Mouse (Mus musculus) heart, embryonic 10.5 days (tissue): Measurements from ENCODE around the gene Me3. TPM values are rescaled to one million over a fixed set of nuclear protein-coding genes. Genes with fewer than 3 reads are reported as not detected.
A peak's percentile ranks its signal among the peaks of the same experiment; 100 is the strongest.
"Not testable (repeated sequence)": the region's sequence is repeated elsewhere in the genome, so short reads cannot be mapped to it uniquely, and the experiment has no call there.

Source experiments
- DNase-seq: peaks from one replicate; pipeline ENCODE4 v3.0.0-alpha.2; 2017; ENCODE audit warnings: low spot score
- H3K27ac ChIP-seq: fragments of 300-500 bp; sonication (generic); 2 replicates; pipeline ENCODE4 v1.5.1; 2016; ENCODE audit warnings: mild to moderate bottlenecking
- H3K27me3 ChIP-seq: fragments of 300-500 bp; sonication (generic); 2 replicates; pipeline ENCODE4 v1.6.1; 2016; ENCODE audit warnings: mild to moderate bottlenecking; ENCODE audit not compliant: poor library complexity, insufficient read depth, severe bottlenecking
- H3K36me3 ChIP-seq: fragments of 300-500 bp; sonication (generic); 2 replicates; pipeline ENCODE4 v1.6.1; 2016; ENCODE audit warnings: mild to moderate bottlenecking, moderate library complexity
- H3K4me1 ChIP-seq: fragments of 300-500 bp; sonication (generic); 2 replicates; pipeline ENCODE4 v1.6.1; 2016; ENCODE audit warnings: mild to moderate bottlenecking
- H3K4me3 ChIP-seq: fragments of 300-500 bp; sonication (generic); 2 replicates; pipeline ENCODE4 v1.5.1; 2016; ENCODE audit warnings: mild to moderate bottlenecking, moderate library complexity
- H3K9me3 ChIP-seq: fragments of 300-500 bp; sonication (generic); 2 replicates; pipeline ENCODE4 v1.6.1; 2016; ENCODE audit warnings: mild to moderate bottlenecking, moderate library complexity
- WGBS: fragments of 180-500 bp; shearing (Covaris S2); methylation state at CpG from one replicate; pipeline ENCODE4 v1.1.7; 2016; 5-methylcytosine and 5-hydroxymethylcytosine counted together
- polyA plus RNA-seq: library from polyadenylated mRNA; unstranded; fragments of >200 nt; fragmentation: Nextera tagmentation; extraction: Ambion mirVana; gene quantifications from 2 replicates; pipeline ENCODE4 v1.2.1, GENCODE M21; 2016

Gene Me3
- polyA plus RNA-seq, 1 experiment from 2014 or later: 1.4 TPM

- Histone ChIP-seq H3K27ac (peak overlapping the region; percentile 29; the same call in 1 of the 2 replicates), H3K27me3 (no peaks in the 10 kb centered on the region), H3K9me3 (no peaks in the 10 kb centered on the region), H3K4me3 (no peak overlapping the region), H3K4me1 (peaks cover 6% of the 10 kb centered on the region), H3K36me3 (no peaks in the 10 kb centered on the region)
- no peak for DNase-seq
- WGBS: 37% methylated on average over 2 of the region's 2 CpGs
Observed at GRCm38 (mm10) chr7:89717521-89717920, 85.3 kb downstream of the Me3 start.

GRCm38 (mm10) chr7:89718264-89718663 lies 86.1 kb downstream of the Me3 start:
- H3K36me3 ChIP-seq: no peaks in the 10 kb centered on the region
- H3K27me3 ChIP-seq: no peaks in the 10 kb centered on the region
- WGBS: 84% methylated on average over 2 of the region's 2 CpGs
- H3K4me3 ChIP-seq: no peak overlapping the region
- DNase-seq: no peak
- H3K4me1 ChIP-seq: peaks cover 6% of the 10 kb centered on the region
- H3K9me3 ChIP-seq: no peaks in the 10 kb centered on the region
- H3K27ac ChIP-seq: no peak overlapping the region

GRCm38 (mm10) chr7:89720256-89720655 lies 88.1 kb downstream of the Me3 start:
- Histone ChIP-seq H3K27ac (no peak overlapping the region), H3K9me3 (no peaks in the 10 kb centered on the region), H3K4me3 (no peak overlapping the region), H3K36me3 (no peaks in the 10 kb centered on the region), H3K27me3 (no peaks in the 10 kb centered on the region), H3K4me1 (peaks cover 6% of the 10 kb centered on the region)
- WGBS: 82% methylated on average over 2 of the region's 2 CpGs
- DNase-seq: no peak

GRCm38 (mm10) chr7:89726712-89727111 lies 94.5 kb downstream of the Me3 start:
- Histone ChIP-seq H3K36me3 (no peaks in the 10 kb centered on the region), H3K4me3 (no peak overlapping the region), H3K27ac (no peak overlapping the region), H3K27me3 (no peaks in the 10 kb centered on the region), H3K9me3 (no peaks in the 10 kb centered on the region), H3K4me1 (no peaks in the 10 kb centered on the region)
- DNase-seq: no peak
- 86% methylated on average over 3 of the region's 3 CpGs for WGBS

GRCm38 (mm10) chr7:89727615-89728014 lies 95.4 kb downstream of the Me3 start:
- no peaks in the 10 kb centered on the region for H3K4me1 ChIP-seq
- 79% methylated on average over 1 of the region's 1 CpGs for WGBS
- no peaks in the 10 kb centered on the region for H3K27me3 ChIP-seq
- H3K36me3 ChIP-seq: no peaks in the 10 kb centered on the region
- H3K27ac ChIP-seq: no peak overlapping the region
- H3K4me3 ChIP-seq: no peak overlapping the region
- no peaks in the 10 kb centered on the region for H3K9me3 ChIP-seq
- DNase-seq: no peak

GRCm38 (mm10) chr7:89728393-89728792 lies 96.2 kb downstream of the Me3 start:
- no peaks in the 10 kb centered on the region for H3K36me3 ChIP-seq
- WGBS: 84% methylated on average over 3 of the region's 3 CpGs

GRCm38 (mm10) chr7:89730514-89730913 lies 98.3 kb downstream of the Me3 start:
- no peaks in the 10 kb centered on the region for H3K4me1 ChIP-seq
- H3K4me3 ChIP-seq: no peak overlapping the region
- H3K27me3 ChIP-seq: no peaks in the 10 kb centered on the region
- no peaks in the 10 kb centered on the region for H3K9me3 ChIP-seq
- no peaks in the 10 kb centered on the region for H3K36me3 ChIP-seq
- DNase-seq: no peak
- H3K27ac ChIP-seq: no peak overlapping the region
- WGBS: 78% methylated on average over 2 of the region's 2 CpGs

More at GRCm38 (mm10) chr7:89728393-89728792, 96.2 kb downstream of the Me3 start:
- Histone ChIP-seq H3K4me1 (no peaks in the 10 kb centered on the region), H3K27me3 (no peaks in the 10 kb centered on the region), H3K9me3 (no peaks in the 10 kb centered on the region), H3K4me3 (no peak overlapping the region), H3K27ac (no peak overlapping the region)
- DNase-seq: no peak

GRCm38 (mm10) chr7:89731115-89731514 lies 98.9 kb downstream of the Me3 start:
- DNase-seq, H3K4me1 ChIP-seq, H3K36me3 ChIP-seq, H3K27me3 ChIP-seq, H3K4me3 ChIP-seq, H3K27ac ChIP-seq, H3K9me3 ChIP-seq: not testable (repeated sequence)
- WGBS: 95% methylated on average over 2 of the region's 2 CpGs

- Histone ChIP-seq H3K9me3 (no peaks in the 10 kb centered on the region), H3K4me1 (no peaks in the 10 kb centered on the region), H3K27ac (no peak overlapping the region), H3K36me3 (no peaks in the 10 kb centered on the region), H3K4me3 (no peak overlapping the region), H3K27me3 (no peaks in the 10 kb centered on the region)
- 77% methylated on average over 7 of the region's 7 CpGs for WGBS
- no peak for DNase-seq
Observed at GRCm38 (mm10) chr7:89748415-89748814, 116.2 kb downstream of the Me3 start.

- no peak for DNase-seq
- no peaks in the 10 kb centered on the region for H3K9me3 ChIP-seq
- no peaks in the 10 kb centered on the region for H3K27me3 ChIP-seq
- no peak overlapping the region for H3K27ac ChIP-seq
- 59% methylated on average over 2 of the region's 2 CpGs for WGBS
- no peaks in the 10 kb centered on the region for H3K4me1 ChIP-seq
- H3K36me3 ChIP-seq: no peaks in the 10 kb centered on the region
- no peak overlapping the region for H3K4me3 ChIP-seq
Observed at GRCm38 (mm10) chr7:89749183-89749582, 117.0 kb downstream of the Me3 start.

- Histone ChIP-seq H3K4me3 (no peak overlapping the region), H3K36me3 (no peaks in the 10 kb centered on the region), H3K4me1 (no peaks in the 10 kb centered on the region), H3K27me3 (no peaks in the 10 kb centered on the region), H3K27ac (no peak overlapping the region), H3K9me3 (no peaks in the 10 kb centered on the region)
- no peak for DNase-seq
- WGBS: 83% methylated on average over 5 of the region's 5 CpGs
Observed at GRCm38 (mm10) chr7:89766678-89767508, 134.7 kb downstream of the Me3 start.

GRCm38 (mm10) chr7:89769106-89769896 lies 137.1 kb downstream of the Me3 start:
- Histone ChIP-seq H3K4me3 (no peak overlapping the region), H3K27ac (no peak overlapping the region), H3K4me1 (peaks cover 8% of the 10 kb centered on the region; the same call in 1 of the 2 replicates), H3K27me3 (no peaks in the 10 kb centered on the region), H3K36me3 (no peaks in the 10 kb centered on the region), H3K9me3 (no peaks in the 10 kb centered on the region)
- 59% methylated on average over 9 of the region's 9 CpGs for WGBS
- DNase-seq: no peak

- Histone ChIP-seq H3K36me3 (no peaks in the 10 kb centered on the region), H3K27me3 (no peaks in the 10 kb centered on the region), H3K27ac (no peak overlapping the region), H3K4me1 (peaks cover 8% of the 10 kb centered on the region; the same call in 1 of the 2 replicates), H3K9me3 (no peaks in the 10 kb centered on the region), H3K4me3 (no peak overlapping the region)
- no peak for DNase-seq
- 64% methylated on average over 6 of the region's 6 CpGs for WGBS
Observed at GRCm38 (mm10) chr7:89770021-89770420, 137.8 kb downstream of the Me3 start.
